Mouse (Mus musculus): Measurements from ENCODE around the gene Fam102b.

GRCm38 (mm10) chr3:108966051-108966450 lies 61.4 kb downstream of the Fam102b start:
- TF ChIP-seq POLR2A (IDR thresholded peaks at IDR 0.05; ENCODE audit: low read depth, low read length) (no peak), CTCF (IDR thresholded peaks at IDR 0.05; ENCODE audit: extremely low read depth, insufficient read depth, insufficient read length, insufficient replicate concordance) (no peak)
